Mouse (Mus musculus) lung, postnatal 25 days (tissue): ENCODE results near the gene Vmn2r3.
"Not testable (repeated sequence)": the region's sequence is repeated elsewhere in the genome, so short reads cannot be mapped to it uniquely, and the experiment has no call there.

ENCODE experiments used
- DNase-seq: peaks from one replicate; pipeline ENCODE4 v3.0.0; 2022; ENCODE audit warnings: low spot score

Vmn2r3 gene

DNA sequence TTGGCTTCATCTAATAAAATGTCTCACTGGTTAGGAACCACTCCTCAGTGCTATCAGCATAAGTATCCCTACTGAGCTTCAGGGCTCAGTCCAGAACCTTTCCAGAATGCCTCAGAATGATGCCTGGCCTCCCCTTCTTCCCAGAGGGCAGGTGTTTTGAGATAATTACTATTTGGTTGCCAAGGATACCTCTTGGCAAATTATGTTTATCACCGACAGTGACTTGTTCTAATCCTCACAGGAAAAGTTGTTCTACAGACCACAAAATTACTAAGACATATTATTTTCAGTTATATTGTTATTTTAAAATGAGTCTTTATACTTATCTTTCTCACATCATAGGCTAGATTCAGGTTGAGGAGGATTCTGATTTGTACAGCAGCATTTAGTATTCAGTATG lies at the start of gene Vmn2r3:
Gene Vmn2r3, minus strand, starts transcription at position 101 of the 400 bp plus-strand sequence.
- no peak for DNase-seq

DNA sequence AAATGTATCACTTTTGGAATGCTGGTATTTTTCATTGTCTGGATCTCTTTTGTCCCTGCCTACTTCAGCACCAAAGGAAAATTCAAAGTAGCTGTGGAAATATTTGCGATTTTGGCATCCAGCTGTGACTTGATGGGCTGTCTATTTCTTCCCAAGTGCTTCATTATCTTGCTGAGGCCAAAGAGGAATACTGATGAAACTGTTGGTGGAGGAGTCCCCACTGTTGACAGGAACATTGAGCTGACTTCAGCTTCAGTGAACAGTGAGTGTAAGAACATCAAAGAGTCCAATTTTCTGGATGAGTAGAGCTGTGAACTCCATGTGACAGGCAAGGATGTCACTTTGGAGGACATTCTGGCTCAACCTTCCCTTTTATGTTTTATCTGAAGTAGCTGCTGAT lies 43.0 kb upstream of the Vmn2r3 start:
- DNase-seq = no peak

DNA sequence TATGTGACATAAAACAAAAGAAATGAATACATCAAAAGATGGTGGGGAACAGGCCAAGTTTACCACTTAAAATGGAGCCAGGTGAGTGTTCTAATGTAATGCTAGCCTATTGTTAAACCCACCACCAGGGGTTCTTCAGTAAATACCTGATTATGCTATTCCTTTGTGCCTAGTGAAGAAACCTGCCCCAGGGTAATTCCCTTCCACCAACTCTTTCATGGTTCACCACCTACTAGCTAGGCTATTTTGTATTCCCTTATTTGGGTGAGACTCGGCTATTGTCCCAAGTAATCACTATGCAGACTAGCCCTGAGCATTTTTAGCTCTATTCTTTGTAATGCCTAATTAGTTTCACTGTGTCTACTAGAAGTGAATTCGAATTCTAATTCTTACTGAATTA lies 32.3 kb upstream of the Vmn2r3 start:
- DNase-seq = no peak

DNA sequence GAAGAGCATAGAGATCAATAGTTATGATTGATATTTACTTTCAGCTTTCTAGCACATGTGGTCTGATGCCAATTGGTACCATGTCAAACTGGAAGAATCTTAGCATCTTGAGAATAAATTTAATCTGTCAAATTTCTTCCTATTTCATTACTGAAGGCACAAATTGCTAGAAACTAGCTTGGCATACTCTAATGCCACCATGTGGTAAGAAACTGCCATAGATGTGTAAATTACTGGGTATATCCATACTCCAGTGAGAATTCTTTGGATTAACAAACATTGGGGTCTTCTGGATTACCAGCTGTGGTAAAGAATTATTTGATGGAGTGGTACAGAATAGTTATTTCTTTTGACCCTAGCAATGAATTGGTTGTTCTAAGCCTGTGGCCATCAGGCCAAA lies 17.3 kb upstream of the Vmn2r3 start:
- no peak for DNase-seq

DNA sequence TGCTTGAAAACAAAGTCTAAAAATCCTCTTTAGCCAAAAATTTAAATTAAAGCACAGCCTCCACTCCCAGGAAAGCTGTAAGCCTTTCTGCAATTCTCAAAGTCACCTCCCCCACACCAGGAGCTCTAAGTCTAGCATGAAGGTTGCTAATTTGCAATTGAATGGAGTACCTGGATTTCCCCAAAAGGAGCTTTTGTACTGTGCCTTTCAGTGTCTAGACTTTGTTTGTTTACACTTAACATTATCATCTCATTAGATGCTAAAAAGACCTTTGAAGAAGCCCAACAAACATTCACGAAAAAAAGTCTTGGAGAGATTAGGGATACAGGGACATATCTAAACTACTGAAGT lies 23.8 kb downstream of the Vmn2r3 start:
- DNase-seq = no peak

GRCm38 (mm10) chr3:64265056-64265761 lies 24.3 kb downstream of the Vmn2r3 start:
- DNase-seq = not testable (repeated sequence)

DNA sequence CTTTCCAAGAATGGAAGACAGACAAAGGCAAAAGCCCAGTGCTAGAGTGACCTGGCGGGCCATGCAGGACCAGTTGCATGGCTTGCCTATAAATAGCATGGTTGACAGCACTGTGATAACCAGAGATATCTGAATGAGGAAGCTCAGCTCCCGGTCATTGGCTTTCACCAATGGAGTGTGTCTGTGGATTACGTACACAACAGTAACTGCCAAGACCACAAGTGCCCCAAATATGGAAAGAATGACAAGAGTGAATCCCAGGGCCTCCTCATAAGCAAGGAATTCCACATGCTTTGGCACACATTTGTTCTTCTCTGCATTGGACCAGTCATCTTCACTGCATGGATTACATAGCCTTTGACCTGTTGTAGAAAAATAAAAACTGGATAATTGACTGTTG lies 29.9 kb downstream of the Vmn2r3 start:
- no peak for DNase-seq

- DNase-seq = no peak
These were observed 37.9 kb downstream of the Vmn2r3 start for GRCm38 (mm10) chr3:64251646-64252045.

- DNase-seq = not testable (repeated sequence)
These were observed 39.0 kb downstream of the Vmn2r3 start for GRCm38 (mm10) chr3:64250461-64250860.

GRCm38 (mm10) chr3:64235459-64235858 lies 54.0 kb downstream of the Vmn2r3 start:
- DNase-seq = not testable (repeated sequence)

GRCm38 (mm10) chr3:64233655-64234054 lies 55.9 kb downstream of the Vmn2r3 start:
- not testable (repeated sequence) for DNase-seq

DNA sequence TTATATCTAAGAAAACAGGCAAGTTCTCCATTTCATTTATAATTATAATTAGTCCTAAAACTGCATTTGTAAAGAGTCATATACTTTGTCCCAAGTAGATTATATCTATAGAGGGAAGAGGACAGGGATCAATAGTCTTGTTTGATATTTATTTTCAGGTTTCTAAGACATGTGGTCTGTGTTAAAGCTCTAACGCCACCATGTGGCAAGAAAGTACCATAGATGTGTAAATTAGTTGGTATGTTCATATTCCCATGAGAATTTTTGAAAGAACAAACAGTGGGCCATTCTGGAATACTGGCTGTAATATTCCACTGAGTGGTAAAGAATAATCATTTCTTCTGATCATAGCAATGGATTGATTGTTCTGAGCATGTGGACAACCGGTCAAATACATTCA lies 62.3 kb downstream of the Vmn2r3 start:
- DNase-seq = no peak
